Mouse (Mus musculus) CD8-positive naive resting alpha-beta T cell, adult 2 months (primary cell): ENCODE measurements around the gene Col18a1.

Source experiments
- DNase-seq, 2 experiments: peaks; one replicate each; pipeline ENCODE4 v3.0.0; 2022; ENCODE audit warnings: low read depth in 2 of 2, low spot score in 2 of 2

The Col18a1 gene

GRCm38 (mm10) chr10:77165963-77166717 is at the start of gene Col18a1:
Gene Col18a1 (minus strand): TSS chr10:77166548.
- no peak for DNase-seq

- DNase-seq = no peak
Observed at GRCm38 (mm10) chr10:77215641-77216040, 49.3 kb upstream of the Col18a1 start.

- DNase-seq = no peak
Observed at GRCm38 (mm10) chr10:77214586-77214985, 48.2 kb upstream of the Col18a1 start.

- no peak for DNase-seq
Observed at GRCm38 (mm10) chr10:77213483-77213882, 47.1 kb upstream of the Col18a1 start.

GRCm38 (mm10) chr10:77212354-77213120 is 46.2 kb upstream of the Col18a1 start:
- no peak for DNase-seq

GRCm38 (mm10) chr10:77211116-77211570 is 44.8 kb upstream of the Col18a1 start:
- no peak for DNase-seq

- DNase-seq = no peak
Observed at GRCm38 (mm10) chr10:77210666-77211065, 44.3 kb upstream of the Col18a1 start.

- no peak for DNase-seq
Observed at GRCm38 (mm10) chr10:77209261-77209660, 42.9 kb upstream of the Col18a1 start.

GRCm38 (mm10) chr10:77206565-77207079 is 40.3 kb upstream of the Col18a1 start:
- no peak for DNase-seq

GRCm38 (mm10) chr10:77206134-77206533 is 39.8 kb upstream of the Col18a1 start:
- no peak for DNase-seq

GRCm38 (mm10) chr10:77203960-77204359 is 37.6 kb upstream of the Col18a1 start:
- DNase-seq = no peak

- DNase-seq = no peak
Observed at GRCm38 (mm10) chr10:77201919-77202318, 35.6 kb upstream of the Col18a1 start.

- no peak for DNase-seq
Observed at GRCm38 (mm10) chr10:77200295-77200694, 33.9 kb upstream of the Col18a1 start.

GRCm38 (mm10) chr10:77199229-77199628 is 32.9 kb upstream of the Col18a1 start:
- DNase-seq = no peak

GRCm38 (mm10) chr10:77197469-77198209 is 31.3 kb upstream of the Col18a1 start:
- no peak for DNase-seq

- no peak for DNase-seq
Observed at GRCm38 (mm10) chr10:77196676-77197075, 30.3 kb upstream of the Col18a1 start.

GRCm38 (mm10) chr10:77196115-77196514 is 29.8 kb upstream of the Col18a1 start:
- no peak for DNase-seq

- no peak for DNase-seq
Observed at GRCm38 (mm10) chr10:77193495-77193894, 27.1 kb upstream of the Col18a1 start.

- no peak for DNase-seq
Observed at GRCm38 (mm10) chr10:77192745-77193144, 26.4 kb upstream of the Col18a1 start.

GRCm38 (mm10) chr10:77190967-77191915 is 24.9 kb upstream of the Col18a1 start:
- DNase-seq = no peak
